Mouse (Mus musculus): ENCODE data around the gene Map4k2. TPM values are rescaled to one million over a fixed set of nuclear protein-coding genes. Genes with fewer than 3 reads are reported as not detected.
A peak's percentile ranks its signal among the peaks of the same experiment; 100 is the strongest.

The Map4k2 gene
- polyA plus RNA-seq, 1 experiment from 2014 or later: 45.6 TPM

DNA sequence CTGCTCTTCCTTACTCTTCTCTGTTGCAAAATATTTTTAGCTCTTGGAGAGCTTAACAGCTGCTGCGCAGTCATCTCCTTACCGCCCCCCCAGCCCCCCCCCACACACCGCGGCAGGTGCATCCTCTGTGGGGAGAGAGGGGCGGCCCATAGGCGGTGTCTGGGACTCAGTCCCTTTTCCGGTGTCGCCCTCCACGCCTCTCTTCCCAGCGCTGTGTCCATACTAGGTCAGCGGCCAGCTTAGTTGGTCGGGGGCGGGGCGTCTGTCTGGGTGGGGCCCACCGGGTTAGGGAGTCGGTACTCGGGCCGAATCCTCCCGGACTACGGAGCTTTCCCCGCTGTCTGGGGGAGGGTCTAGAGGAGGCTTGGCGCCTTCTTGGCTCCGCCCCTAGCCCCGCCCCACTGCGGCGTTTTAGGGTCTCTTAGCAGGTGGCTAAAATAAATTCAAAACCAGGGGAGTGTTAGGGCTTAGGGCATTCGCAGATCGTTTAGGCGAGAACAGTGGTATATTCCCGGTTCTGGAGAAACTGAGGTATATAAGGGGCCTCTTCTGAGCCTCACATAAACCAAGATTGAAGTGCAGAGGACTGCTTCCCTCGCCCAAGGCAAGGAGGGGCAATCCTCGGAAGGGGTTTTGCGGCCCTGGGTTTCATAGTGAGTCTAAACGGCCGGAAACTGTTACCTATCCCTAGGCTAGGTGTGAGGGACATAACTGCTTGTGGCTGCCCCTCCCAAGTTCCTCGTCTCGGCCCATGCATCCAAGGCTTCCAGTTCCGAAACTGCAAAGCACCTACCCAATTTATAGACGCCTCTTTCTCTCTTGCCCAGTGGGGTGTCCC is 57.7 kb downstream of the Map4k2 start:
- DNase-seq (ENCODE audit: low read depth, low spot score): no peak
- no peak for TF ChIP-seq CTCF (IDR thresholded peaks at IDR 0.05)
- in situ Hi-C loops (cut with MboI; ENCODE audit: low pct_unique_long_range_greater_than_20kb): no loop called here
- no peak for ATAC-seq
- peaks cover 6% of the 10 kb centered on the region for H3K27me3 ChIP-seq
- CTCF ChIA-PET: no interaction called here
- POLR2A ChIA-PET: interaction anchor here (1.0 kb wide), 1 partner anchor 16 kb away, joined by 3 read pairs; no protein-coding TSS in a partner anchor

DNA sequence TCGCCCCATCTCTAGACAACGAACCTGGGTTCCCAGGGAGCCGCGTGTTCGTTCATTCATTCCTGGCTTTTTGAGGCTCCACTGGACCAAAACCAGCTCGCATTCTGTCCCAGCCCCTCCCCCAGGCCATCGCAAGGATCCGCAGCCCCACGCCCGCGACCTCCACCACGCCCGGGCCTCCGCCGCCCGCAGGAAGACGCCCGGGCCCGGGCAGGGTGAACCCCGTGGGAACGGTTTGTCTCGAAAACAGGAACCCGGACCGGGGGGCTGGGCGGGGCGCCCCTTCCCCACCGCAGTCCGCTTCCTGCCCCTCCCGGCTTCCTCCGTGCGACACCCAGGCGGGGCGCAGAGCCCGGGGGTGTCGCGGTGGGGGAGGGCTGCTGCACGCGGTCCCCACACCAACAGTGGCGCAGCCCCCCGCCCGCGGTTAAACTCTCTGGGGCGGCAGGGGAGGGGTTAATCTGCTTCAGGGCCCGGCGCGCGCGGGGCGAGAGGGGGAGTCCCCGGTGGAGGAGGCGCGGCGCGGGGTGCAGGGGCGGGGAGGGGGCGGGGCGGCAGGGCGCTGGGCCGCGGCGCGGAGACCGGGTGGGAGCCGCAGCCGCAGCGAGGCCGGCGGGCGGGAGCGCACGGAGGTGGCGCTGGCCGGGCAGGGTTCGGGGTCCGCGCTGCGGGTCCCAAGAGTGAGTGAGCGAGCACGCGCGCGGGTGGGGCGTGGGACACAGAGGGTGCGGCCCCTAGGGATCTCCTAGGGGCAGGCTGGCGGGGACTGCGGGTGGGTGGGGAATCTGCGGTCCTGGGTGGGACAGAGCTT is 58.6 kb downstream of the Map4k2 start, which contains the start of gene Rasgrp2:
TSS of gene Rasgrp2 (plus strand) at position 56 of the 811 bp plus-strand sequence.
- in situ Hi-C loops (cut with MboI; ENCODE audit: low pct_unique_long_range_greater_than_20kb): no loop called here
- POLR2A ChIA-PET: no interaction called here
- ATAC-seq: peak; percentile 24
- TF ChIP-seq CTCF (IDR thresholded peaks at IDR 0.05): no peak
- peaks cover 7% of the 10 kb centered on the region for H3K27me3 ChIP-seq
- no peak for DNase-seq (ENCODE audit: low read depth, low spot score)
- CTCF ChIA-PET: no interaction called here

DNA sequence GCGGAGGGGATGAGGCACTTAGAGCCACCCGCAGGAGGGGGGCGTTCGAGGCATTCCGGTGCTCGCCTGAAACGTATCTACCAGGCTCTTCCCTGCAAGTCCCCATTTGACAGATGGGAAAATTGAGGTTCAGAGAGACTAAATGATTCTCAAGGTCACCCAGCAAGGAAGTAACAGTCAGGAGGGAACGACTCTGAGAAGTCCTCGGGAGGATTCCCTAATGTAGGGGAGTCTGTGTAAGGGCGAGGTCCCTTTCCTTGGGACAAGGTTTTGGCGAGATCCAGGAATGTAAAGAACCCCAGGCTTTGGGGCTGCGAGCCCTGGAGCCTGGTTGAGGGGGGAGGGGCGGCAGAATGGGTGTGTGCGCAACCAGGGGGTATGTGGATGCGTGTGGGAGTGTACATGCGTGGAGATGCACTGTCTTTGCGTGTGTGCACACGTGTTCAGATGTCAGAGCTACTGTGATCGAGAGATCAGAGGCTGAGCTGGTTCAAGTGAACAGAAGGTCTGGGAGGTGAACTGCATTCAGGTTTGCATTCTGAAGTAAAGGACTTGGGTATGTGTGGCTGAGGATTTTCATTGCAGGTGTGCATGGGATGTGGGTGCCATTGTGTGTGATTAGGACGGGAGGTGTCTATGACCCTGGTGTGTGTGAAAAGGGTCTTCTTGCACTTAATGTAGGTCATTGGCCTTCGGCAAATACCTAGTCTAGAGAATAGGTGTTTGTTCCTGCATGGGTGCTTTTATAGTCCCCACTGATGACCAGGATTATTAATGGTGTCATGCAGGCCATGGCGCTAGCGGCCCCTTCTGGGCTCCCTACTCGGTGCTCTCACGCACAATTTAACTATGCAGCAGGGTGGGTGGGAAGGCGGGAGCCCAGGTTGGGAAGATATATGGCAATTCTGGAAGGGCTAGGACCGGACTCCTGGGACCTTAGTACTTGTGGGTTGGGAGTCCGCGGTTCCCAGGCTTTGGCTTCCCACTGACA is 59.5 kb downstream of the Map4k2 start:
- CTCF ChIA-PET: interaction anchor here (1.9 kb wide), 1 partner anchor 16 kb away, joined by 6 read pairs; the partner anchor contains the start of gene Pygm
- POLR2A ChIA-PET: interaction anchor here (0.6 to 1.2 kb wide), 2 partner anchors 16 to 26 kb away, joined by 3 to 4 read pairs; partner anchors contain the start of gene Pygm
- in situ Hi-C loops (cut with MboI; ENCODE audit: low pct_unique_long_range_greater_than_20kb): no loop called here
- peaks cover 7% of the 10 kb centered on the region for H3K27me3 ChIP-seq
- no peak for ATAC-seq
- TF ChIP-seq CTCF (IDR thresholded peaks at IDR 0.05): no peak
- DNase-seq (ENCODE audit: low read depth, low spot score): no peak

DNA sequence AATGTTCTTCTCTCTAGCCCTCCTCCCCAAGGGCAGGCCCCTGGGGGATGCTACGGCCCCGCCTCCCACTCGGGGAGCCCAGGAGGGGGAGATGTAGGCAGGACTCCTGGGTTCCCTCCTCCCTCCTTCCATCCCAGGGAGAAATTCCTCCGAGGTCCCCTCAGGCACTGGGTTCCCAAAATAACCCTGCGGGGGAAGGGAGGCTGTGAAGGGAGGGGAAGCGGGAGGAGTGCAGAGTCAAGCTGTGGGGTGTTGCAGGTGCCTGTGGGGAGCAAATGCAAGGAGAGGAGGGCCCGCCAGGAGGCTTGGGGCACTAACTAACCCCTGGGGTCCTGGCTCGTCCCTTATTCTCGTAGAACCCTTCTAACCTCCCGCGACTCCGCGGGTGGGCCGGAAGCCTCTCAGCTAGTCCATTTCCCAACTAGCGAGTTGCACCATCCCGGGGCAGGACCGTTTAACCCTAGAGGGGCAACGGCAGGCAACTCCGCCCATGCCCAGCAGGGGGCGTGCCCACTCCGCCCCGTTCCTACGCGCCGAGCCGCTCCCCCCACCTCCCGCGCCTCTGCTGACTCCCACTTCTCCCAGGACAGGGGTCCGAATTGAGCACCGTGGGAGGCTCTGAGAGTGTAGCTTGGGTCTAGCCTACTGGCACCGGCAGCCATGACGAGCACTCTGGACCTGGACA is 60.3 kb downstream of the Map4k2 start:
- peaks cover 7% of the 10 kb centered on the region for H3K27me3 ChIP-seq
- in situ Hi-C loops (cut with MboI; ENCODE audit: low pct_unique_long_range_greater_than_20kb): no loop called here
- no peak for DNase-seq (ENCODE audit: low read depth, low spot score)
- peak; percentile 48 for ATAC-seq
- no peak for TF ChIP-seq CTCF (IDR thresholded peaks at IDR 0.05)
- ChIA-PET CTCF (interaction anchor here (1.9 kb wide), 1 partner anchor 17 kb away, joined by 6 read pairs; the partner anchor contains the start of gene Pygm), POLR2A (interaction anchor here (0.6 to 1.2 kb wide), 3 partner anchors 11 to 26 kb away, joined by 3 to 4 read pairs (median 3); partner anchors contain the start of gene Pygm)

DNA sequence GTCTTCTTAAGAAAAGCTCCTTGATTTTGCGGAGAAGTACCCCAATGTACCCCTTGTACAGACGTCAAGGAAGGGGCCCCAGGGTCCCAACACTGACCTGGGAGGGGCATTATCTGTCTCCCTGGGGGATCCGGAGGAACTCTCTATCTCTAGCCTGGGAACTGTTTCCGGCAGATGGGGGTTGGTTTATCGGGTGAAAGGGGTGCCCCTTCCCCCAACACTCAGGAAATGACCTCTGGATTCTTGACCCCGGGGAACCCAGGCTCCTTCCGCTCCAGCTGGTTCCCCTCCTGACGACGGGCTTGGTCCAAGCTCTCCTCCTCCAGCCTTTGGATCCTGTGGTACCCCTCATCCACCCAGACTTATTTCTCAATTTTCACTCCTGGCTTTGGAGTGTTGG is 61.0 kb downstream of the Map4k2 start:
- in situ Hi-C loops (cut with MboI; ENCODE audit: low pct_unique_long_range_greater_than_20kb): no loop called here
- no peak for TF ChIP-seq CTCF (IDR thresholded peaks at IDR 0.05)
- DNase-seq (ENCODE audit: low read depth, low spot score) (no peak), ATAC-seq (no peak)
- ChIA-PET CTCF (interaction anchor here (1.9 kb wide), 1 partner anchor 18 kb away, joined by 6 read pairs; the partner anchor contains the start of gene Pygm), POLR2A (interaction anchor here (1.1 to 1.2 kb wide), 2 partner anchors 11 to 17 kb away, joined by 3 to 4 read pairs; partner anchors contain the start of gene Pygm)
- H3K27me3 ChIP-seq: peaks cover 9% of the 10 kb centered on the region

DNA sequence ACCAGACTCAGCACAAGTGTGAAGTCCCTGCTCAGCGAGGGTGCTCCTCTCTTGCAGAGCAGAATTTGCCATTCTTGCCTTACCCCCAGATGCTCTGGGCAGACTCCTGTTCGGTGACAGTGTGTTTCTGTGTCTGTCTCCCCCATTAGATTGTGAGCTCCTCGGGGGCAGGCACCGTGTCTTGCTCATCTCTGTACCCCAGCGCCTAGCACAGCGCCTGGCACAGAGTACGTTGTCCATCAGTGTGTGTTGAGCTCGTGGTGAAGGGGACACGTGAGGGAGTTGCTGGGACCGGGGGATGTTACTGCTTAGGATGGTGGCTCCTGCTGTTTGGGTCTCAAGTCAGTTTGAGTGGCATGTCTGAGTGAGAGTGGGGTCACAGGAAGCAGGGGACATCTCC is 62.9 kb downstream of the Map4k2 start:
- H3K27me3 ChIP-seq: peaks cover 11% of the 10 kb centered on the region
- TF ChIP-seq CTCF (IDR thresholded peaks at IDR 0.05): no peak
- DNase-seq (ENCODE audit: low read depth, low spot score) (no peak), ATAC-seq (no peak)
- in situ Hi-C loops (cut with MboI; ENCODE audit: low pct_unique_long_range_greater_than_20kb): no loop called here
- ChIA-PET POLR2A (no interaction called here), CTCF (interaction anchor here (0.8 kb wide), 1 partner anchor 14 kb away, joined by 3 read pairs; no protein-coding TSS in a partner anchor)

Other genes with a start within 250 kb of the Map4k2 start
- gene AC131692.1, start 246.7 kb upstream of the Map4k2 start, polyA plus RNA-seq (2021): 0.33 TPM
- gene Naaladl1, start 235.4 kb upstream of the Map4k2 start, polyA plus RNA-seq (2021): 0.54 TPM
- 17.0 TPM for gene Sac3d1, start 222.5 kb upstream of the Map4k2 start, polyA plus RNA-seq (2021)
- gene Snx15, start 212.8 kb upstream of the Map4k2 start, polyA plus RNA-seq (2021): 40.4 TPM
- gene Batf2, start 200.2 kb upstream of the Map4k2 start, polyA plus RNA-seq (2021): 0.08 TPM
- 122 TPM for gene Arl2, start 199.6 kb upstream of the Map4k2 start, polyA plus RNA-seq (2021)
- gene Majin, start 156.7 kb upstream of the Map4k2 start, polyA plus RNA-seq (2021): not detected
- gene Gpha2, start 114.8 kb upstream of the Map4k2 start, polyA plus RNA-seq (2021): 0.26 TPM
- 172 TPM for gene Ppp2r5b, start 105.3 kb upstream of the Map4k2 start, polyA plus RNA-seq (2021)
- gene Atg2a, start 99.5 kb upstream of the Map4k2 start, polyA plus RNA-seq (2021): 32.5 TPM
- 88.7 TPM for gene Ehd1, start 64.4 kb upstream of the Map4k2 start, polyA plus RNA-seq (2021)
- 41.2 TPM for gene Cdc42bpg, start 34.7 kb upstream of the Map4k2 start, polyA plus RNA-seq (2021)
- gene Men1, start 6.2 kb upstream of the Map4k2 start, polyA plus RNA-seq (2021): 63.2 TPM
- gene Sf1, start 22.6 kb downstream of the Map4k2 start, polyA plus RNA-seq (2021): 186 TPM
- gene Pygm, start 43.3 kb downstream of the Map4k2 start, polyA plus RNA-seq (2021): 1.0 TPM
- gene Rasgrp2, start 58.2 kb downstream of the Map4k2 start, polyA plus RNA-seq (2021): 7.0 TPM
- gene Nrxn2, start 77.6 kb downstream of the Map4k2 start, polyA plus RNA-seq (2021): not detected
- not detected for gene Slc22a12, start 201.9 kb downstream of the Map4k2 start, polyA plus RNA-seq (2021)

All from Patski (cell line).